In genomic region chr1:66323461-66323860, GRCm38 (mm10) we compare ENCODE assay signal across 10 mouse cellular contexts.
DNase-seq lines count a peak whose midpoint lies in the region; ATAC-seq and TF ChIP-seq lines count a peak whose summit lies in the region.
"Had no signal": no experiment of that assay in that cellular context is flagged by ENCODE, and none has a peak within 500 bp of the region (broad histone marks: within the 10 kb centered on the region; RNA-seq: fewer than 3 reads in every experiment).

No protein-coding gene starts in this region.

- H3K4me3 ChIP-seq in forebrain, embryonic 13.5 days: peak overlapping the region; percentile 44
- peak overlapping the region; percentile 65 for H3K4me3 ChIP-seq in layer of hippocampus, adult 2 months
- H3K4me3 ChIP-seq in midbrain, embryonic 14.5 days (replicated peaks; ENCODE audit: low read depth, low read length): peak overlapping the region; percentile 41
- H3K4me3 ChIP-seq: heart, embryonic 12.5 days had no signal

- H3K27ac ChIP-seq in forebrain, embryonic 13.5 days: peak overlapping the region; percentile 55
- H3K27ac ChIP-seq in layer of hippocampus, adult 2 months: peak overlapping the region; percentile 97
- H3K27ac ChIP-seq in midbrain, embryonic 14.5 days (replicated peaks; ENCODE audit: low read depth, low read length): peak overlapping the region; percentile 95

- DNase-seq in brain, embryonic 14.5 days (ENCODE audit: low read depth): peak; percentile 86
- DNase-seq in layer of hippocampus, adult 2 months (ENCODE audit: low spot score in 2 of 2): peak; percentile 48 to 58
- DNase-seq in midbrain, embryonic 14.5 days: peak; percentile 79
- DNase-seq in adrenal gland, postnatal 36 days: no peak
- DNase-seq in ovary, postnatal 14 days (ENCODE audit: low spot score): no peak
- DNase-seq in lung, postnatal 10 days: no peak
- no peak for DNase-seq in kidney, adult 18-20 months
- DNase-seq: kidney, postnatal 36 days had no signal

- WGBS in forebrain, embryonic 13.5 days: 55% methylated on average over 9 of the region's 9 CpGs
- WGBS in midbrain, embryonic 14.5 days: 21% methylated on average over 9 of the region's 9 CpGs

- H3K27me3 ChIP-seq in forebrain, embryonic 13.5 days: no peaks in the 10 kb centered on the region
- H3K27me3 ChIP-seq in midbrain, embryonic 14.5 days (ENCODE audit: control insufficient read depth, insufficient read depth, low read length): no peaks in the 10 kb centered on the region
- H3K27me3 ChIP-seq: heart, embryonic 12.5 days had no signal

- H3K4me1 ChIP-seq in forebrain, embryonic 13.5 days: peaks cover 61% of the 10 kb centered on the region
- H3K4me1 ChIP-seq in midbrain, embryonic 14.5 days (ENCODE audit: control insufficient read depth, insufficient read depth, low read length): peaks cover 35% of the 10 kb centered on the region
- H3K4me1 ChIP-seq: heart, embryonic 12.5 days had no signal

- peak overlapping the region; percentile 54 for H3K4me2 ChIP-seq in forebrain, embryonic 13.5 days
- peak overlapping the region; percentile 73 for H3K4me2 ChIP-seq in midbrain, embryonic 14.5 days (ENCODE audit: low read length)
- H3K4me2 ChIP-seq: heart, embryonic 12.5 days had no signal

- no peak for TF ChIP-seq POLR2A in brain, embryonic 14.5 days (IDR thresholded peaks at IDR 0.05; ENCODE audit: borderline replicate concordance, extremely low read depth, insufficient read depth, insufficient read length, poor library complexity, severe bottlenecking)

- TF ChIP-seq CTCF in brain, embryonic 14.5 days (IDR thresholded peaks at IDR 0.05; ENCODE audit: borderline replicate concordance, extremely low read depth, insufficient read depth, insufficient read length): no peak
- no peak for TF ChIP-seq CTCF in layer of hippocampus, adult 2 months (conservative IDR thresholded peaks at IDR 0.05)

- no peaks in the 10 kb centered on the region for H3K9me3 ChIP-seq in forebrain, embryonic 13.5 days (replicated peaks)
- H3K9me3 ChIP-seq in midbrain, embryonic 14.5 days (ENCODE audit: control insufficient read depth, low read length): no peaks in the 10 kb centered on the region
- H3K9me3 ChIP-seq: heart, embryonic 12.5 days had no signal

- peaks cover 3% of the 10 kb centered on the region; the same call in 1 of the 2 replicates for H3K36me3 ChIP-seq in forebrain, embryonic 13.5 days (ENCODE audit: poor library complexity, severe bottlenecking)
- H3K36me3 ChIP-seq in midbrain, embryonic 14.5 days (ENCODE audit: control insufficient read depth, insufficient read depth, low read length): peaks cover under 1% of the 10 kb centered on the region; the same call in 1 of the 2 replicates
- H3K36me3 ChIP-seq: heart, embryonic 12.5 days had no signal

- ATAC-seq in forebrain, embryonic 13.5 days: peak; percentile 59
- ATAC-seq in midbrain, embryonic 14.5 days (ENCODE audit: low FRiP score, low TSS enrichment): peak; percentile 53

- peak overlapping the region; percentile 61 for H3K9ac ChIP-seq in forebrain, embryonic 13.5 days
- peak overlapping the region; percentile 76 for H3K9ac ChIP-seq in midbrain, embryonic 14.5 days (replicated peaks; ENCODE audit: low read length)
- H3K9ac ChIP-seq: heart, embryonic 12.5 days had no signal

Comparison
In these comparisons a context has a peak if more than half of its experiments do, and no peak if none do; other contexts are left out.
1. DNase-seq: peak in brain, embryonic 14.5 days (single experiment), layer of hippocampus, adult 2 months (2 of 2) and midbrain, embryonic 14.5 days (single experiment); none in adrenal gland, postnatal 36 days (0 of 2), ovary, postnatal 14 days (single experiment), lung, postnatal 10 days (single experiment) and kidney, adult 18-20 months (single experiment).
2. Peak in every context shown above with its lines, with median percentiles within 50 percentile points of each other: H3K27ac ChIP-seq and H3K4me3 ChIP-seq.